Mouse (Mus musculus): ENCODE measurements at regions not wholly inside any gene's neighbourhood (a gene's known extent, or its start where the extent isn't known, plus 50 kb on each side); places are given as distances from the start of the nearest gene placed in this dataset.

DNA sequence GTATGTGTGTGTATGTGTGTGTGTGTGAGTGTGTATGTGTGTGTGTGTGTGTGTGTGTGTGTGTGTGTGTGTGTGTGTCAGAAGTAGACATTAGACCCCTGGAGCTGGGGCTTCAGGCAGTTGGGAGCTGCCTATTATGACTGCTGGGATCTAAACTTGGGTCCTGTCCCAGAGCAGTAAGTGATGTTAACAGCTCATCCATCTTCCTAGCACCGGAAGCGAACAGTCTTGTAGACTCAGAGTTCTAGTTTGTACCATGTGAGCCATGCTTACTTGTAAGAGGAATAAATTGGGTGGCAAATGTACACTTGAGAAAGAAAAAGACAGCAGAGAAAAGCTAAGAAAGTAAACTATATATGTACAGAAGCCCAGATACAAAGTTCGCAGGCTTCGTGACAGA lies 422.2 kb downstream of the Actr3 start:
- peak overlapping the region; percentile 42; the same call in 1 of the 2 replicates for H3K27ac ChIP-seq (ENCODE audit: low read length)
- no peak overlapping the region for H3K9ac ChIP-seq (ENCODE audit: low read length)
- no peaks in the 10 kb centered on the region for H3K4me1 ChIP-seq (replicated peaks; ENCODE audit: control insufficient read depth, insufficient read depth, low read length)
- no peaks in the 10 kb centered on the region for H3K27me3 ChIP-seq (ENCODE audit: control insufficient read depth, insufficient read depth, low read depth, low read length)
- H3K4me2 ChIP-seq (ENCODE audit: low read depth, low read length), result no peak overlapping the region
- no peaks in the 10 kb centered on the region for H3K9me3 ChIP-seq (ENCODE audit: control insufficient read depth, low read length)
- peak; percentile 96 for ATAC-seq (ENCODE audit: low read depth)
- no peaks in the 10 kb centered on the region for H3K36me3 ChIP-seq (ENCODE audit: control insufficient read depth, insufficient read depth, low read length)
- no peak overlapping the region for H3K4me3 ChIP-seq (ENCODE audit: low read length)
- WGBS, result 42% methylated on average over 4 of the region's 4 CpGs

DNA sequence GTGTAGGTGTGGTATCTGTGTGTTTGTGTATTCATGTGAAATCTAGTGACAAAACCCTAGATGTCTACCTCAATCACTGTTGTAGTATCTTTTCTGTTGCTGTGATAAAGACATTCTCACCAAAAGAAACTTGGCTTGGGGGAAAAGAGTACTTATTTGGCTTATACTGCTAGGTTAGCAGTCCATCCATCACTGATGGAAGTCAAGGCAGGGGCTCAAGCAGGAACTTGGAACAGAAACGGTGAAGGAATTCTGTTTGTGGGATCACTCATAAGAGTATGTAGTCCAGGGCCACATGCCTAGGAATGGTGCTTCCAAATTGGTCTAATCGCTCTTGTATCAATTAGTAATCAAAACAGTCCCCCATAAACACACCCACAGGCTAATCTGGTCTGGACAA lies 423.6 kb downstream of the Actr3 start:
- peak; percentile 56 for ATAC-seq (ENCODE audit: low read depth)
- H3K27ac ChIP-seq (ENCODE audit: low read length), result no peak overlapping the region
- no peaks in the 10 kb centered on the region for H3K27me3 ChIP-seq (ENCODE audit: control insufficient read depth, insufficient read depth, low read depth, low read length)
- H3K36me3 ChIP-seq (ENCODE audit: control insufficient read depth, insufficient read depth, low read length), result no peaks in the 10 kb centered on the region
- H3K4me3 ChIP-seq (ENCODE audit: low read length), result no peak overlapping the region
- no peaks in the 10 kb centered on the region for H3K4me1 ChIP-seq (replicated peaks; ENCODE audit: control insufficient read depth, insufficient read depth, low read length)
- no peak overlapping the region for H3K9ac ChIP-seq (ENCODE audit: low read length)
- no peaks in the 10 kb centered on the region for H3K9me3 ChIP-seq (ENCODE audit: control insufficient read depth, low read length)
- no peak overlapping the region for H3K4me2 ChIP-seq (ENCODE audit: low read depth, low read length)
- WGBS, result 32% methylated on average over 2 of the region's 2 CpGs

DNA sequence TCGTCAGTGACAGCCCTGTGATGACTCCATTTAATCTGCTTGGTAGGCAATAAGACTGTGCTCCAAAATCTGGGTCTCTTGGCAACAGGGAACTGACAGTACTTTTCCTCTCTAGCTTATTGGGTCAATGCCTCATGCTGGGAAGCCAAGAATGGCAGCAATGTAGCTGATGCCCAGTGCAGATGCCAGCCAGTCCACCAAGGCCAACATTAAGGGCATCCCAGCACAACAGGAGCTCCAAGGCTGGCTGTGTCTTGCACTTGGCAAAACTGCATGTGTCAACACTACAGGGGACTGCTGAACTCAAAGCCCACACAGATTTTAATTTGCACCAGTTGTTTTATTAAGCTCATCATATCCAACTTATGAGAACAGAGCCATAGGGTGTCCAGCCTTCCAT lies 437.9 kb downstream of the Actr3 start:
- ATAC-seq (ENCODE audit: low read depth), result no peak
- 29% methylated on average over 1 of the region's 1 CpGs for WGBS
- no peaks in the 10 kb centered on the region for H3K36me3 ChIP-seq (ENCODE audit: control insufficient read depth, insufficient read depth, low read length)
- no peak overlapping the region for H3K4me2 ChIP-seq (ENCODE audit: low read depth, low read length)
- no peaks in the 10 kb centered on the region for H3K9me3 ChIP-seq (ENCODE audit: control insufficient read depth, low read length)
- H3K27me3 ChIP-seq (ENCODE audit: control insufficient read depth, insufficient read depth, low read depth, low read length), result no peaks in the 10 kb centered on the region
- H3K9ac ChIP-seq (ENCODE audit: low read length), result no peak overlapping the region
- H3K4me3 ChIP-seq (ENCODE audit: low read length), result no peak overlapping the region
- no peaks in the 10 kb centered on the region for H3K4me1 ChIP-seq (replicated peaks; ENCODE audit: control insufficient read depth, insufficient read depth, low read length)
- H3K27ac ChIP-seq (ENCODE audit: low read length), result no peak overlapping the region

DNA sequence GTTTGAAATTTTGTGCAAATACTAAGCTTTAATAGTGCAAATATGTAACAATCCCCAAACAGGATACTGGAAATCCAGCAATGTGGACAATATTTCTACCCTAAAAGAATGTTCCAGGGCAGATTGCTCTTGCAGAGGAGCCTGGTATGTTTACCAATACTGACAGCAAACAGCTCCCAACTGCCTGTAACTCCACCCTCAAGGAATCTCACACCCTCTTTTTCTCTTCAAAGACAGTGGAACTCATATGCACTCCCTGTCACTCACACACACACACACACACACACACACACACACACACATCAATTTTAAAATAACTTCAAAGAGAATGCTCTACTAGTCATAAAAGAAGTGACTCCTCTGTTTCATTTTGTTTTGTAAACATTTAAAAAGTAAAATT lies 484.7 kb downstream of the Actr3 start:
- Histone ChIP-seq H3K4me2 (ENCODE audit: low read depth, low read length) (no peak overlapping the region), H3K36me3 (ENCODE audit: control insufficient read depth, insufficient read depth, low read length) (no peaks in the 10 kb centered on the region), H3K27ac (ENCODE audit: low read length) (no peak overlapping the region), H3K9me3 (ENCODE audit: control insufficient read depth, low read length) (no peaks in the 10 kb centered on the region), H3K4me1 (replicated peaks; ENCODE audit: control insufficient read depth, insufficient read depth, low read length) (no peaks in the 10 kb centered on the region), H3K27me3 (ENCODE audit: control insufficient read depth, insufficient read depth, low read depth, low read length) (no peaks in the 10 kb centered on the region), H3K9ac (ENCODE audit: low read length) (no peak overlapping the region), H3K4me3 (ENCODE audit: low read length) (no peak overlapping the region)
- ATAC-seq (ENCODE audit: low read depth), result peak; percentile 79

DNA sequence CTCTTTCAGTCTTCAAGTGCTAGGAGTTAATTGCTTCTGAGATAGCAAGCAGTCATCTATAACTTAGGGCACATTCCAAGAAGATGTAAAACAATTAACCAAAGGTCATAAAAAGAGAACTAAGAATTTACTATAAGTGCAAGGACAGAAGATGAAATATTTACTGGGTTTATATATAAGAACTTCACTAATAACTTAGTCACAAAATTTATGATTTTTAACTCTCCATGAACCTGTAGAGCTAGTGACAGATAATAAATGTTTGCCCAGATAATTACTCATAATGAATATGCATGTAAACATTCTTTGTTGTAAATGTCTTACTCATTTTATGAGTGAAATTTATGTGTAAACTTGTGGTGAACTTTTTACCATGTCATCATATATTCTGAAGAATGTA lies 531.2 kb downstream of the Actr3 start:
- Histone ChIP-seq H3K9me3 (ENCODE audit: control insufficient read depth, low read length) (no peaks in the 10 kb centered on the region), H3K9ac (ENCODE audit: low read length) (no peak overlapping the region), H3K36me3 (ENCODE audit: control insufficient read depth, insufficient read depth, low read length) (no peaks in the 10 kb centered on the region), H3K4me1 (replicated peaks; ENCODE audit: control insufficient read depth, insufficient read depth, low read length) (no peaks in the 10 kb centered on the region), H3K4me2 (ENCODE audit: low read depth, low read length) (no peak overlapping the region), H3K27ac (ENCODE audit: low read length) (no peak overlapping the region), H3K27me3 (ENCODE audit: control insufficient read depth, insufficient read depth, low read depth, low read length) (no peaks in the 10 kb centered on the region), H3K4me3 (ENCODE audit: low read length) (no peak overlapping the region)
- no peak for ATAC-seq (ENCODE audit: low read depth)

DNA sequence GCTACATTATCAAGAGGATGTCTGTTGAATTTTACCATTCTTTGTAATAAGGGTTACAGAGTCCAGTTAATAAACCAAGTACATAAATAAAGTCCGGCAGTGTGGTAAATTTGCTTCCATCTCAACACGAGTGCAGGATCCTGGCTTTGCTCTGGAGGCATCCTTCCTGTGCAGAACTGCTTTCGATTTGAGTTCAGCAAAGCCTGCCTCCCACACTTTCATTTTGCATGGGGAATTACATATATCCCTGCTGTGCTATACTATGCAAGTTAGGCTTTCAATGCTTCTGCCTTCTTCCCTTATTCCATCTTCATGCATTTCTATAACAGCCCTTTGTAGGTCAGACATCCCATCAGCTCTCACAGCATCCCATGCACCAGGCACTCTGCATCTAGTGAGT lies 564.4 kb downstream of the Actr3 start:
- H3K27me3 ChIP-seq (ENCODE audit: control insufficient read depth, insufficient read depth, low read depth, low read length), result no peaks in the 10 kb centered on the region
- no peak overlapping the region for H3K4me2 ChIP-seq (ENCODE audit: low read depth, low read length)
- no peaks in the 10 kb centered on the region for H3K4me1 ChIP-seq (replicated peaks; ENCODE audit: control insufficient read depth, insufficient read depth, low read length)
- no peaks in the 10 kb centered on the region for H3K9me3 ChIP-seq (ENCODE audit: control insufficient read depth, low read length)
- H3K27ac ChIP-seq (ENCODE audit: low read length), result no peak overlapping the region
- WGBS, result 76% methylated on average over 3 of the region's 3 CpGs
- ATAC-seq (ENCODE audit: low read depth), result no peak
- H3K36me3 ChIP-seq (ENCODE audit: control insufficient read depth, insufficient read depth, low read length), result no peaks in the 10 kb centered on the region
- no peak overlapping the region for H3K4me3 ChIP-seq (ENCODE audit: low read length)
- no peak overlapping the region for H3K9ac ChIP-seq (ENCODE audit: low read length)

DNA sequence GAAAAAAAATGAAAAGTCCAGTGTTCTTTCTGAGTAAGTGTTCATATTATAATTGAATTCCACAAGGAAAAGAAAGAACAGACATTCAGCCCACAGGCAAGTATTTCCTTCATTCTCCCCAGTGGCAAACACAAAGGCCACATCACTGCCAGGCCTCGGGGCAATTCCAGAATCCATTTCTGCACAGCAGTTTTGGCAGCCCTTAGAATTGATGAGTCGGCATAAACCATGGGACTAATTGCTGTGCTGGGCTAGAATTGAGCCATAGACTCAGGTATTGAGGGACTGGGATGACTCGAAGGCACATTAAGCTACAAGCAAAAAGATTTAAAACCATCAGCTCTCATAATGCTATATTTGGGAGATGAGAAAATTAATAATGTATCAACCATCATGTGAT lies 569.3 kb downstream of the Actr3 start:
- Histone ChIP-seq H3K27me3 (ENCODE audit: control insufficient read depth, insufficient read depth, low read depth, low read length) (no peaks in the 10 kb centered on the region), H3K9me3 (ENCODE audit: control insufficient read depth, low read length) (no peaks in the 10 kb centered on the region), H3K4me2 (ENCODE audit: low read depth, low read length) (no peak overlapping the region), H3K9ac (ENCODE audit: low read length) (no peak overlapping the region), H3K27ac (ENCODE audit: low read length) (no peak overlapping the region), H3K4me1 (replicated peaks; ENCODE audit: control insufficient read depth, insufficient read depth, low read length) (no peaks in the 10 kb centered on the region), H3K4me3 (ENCODE audit: low read length) (no peak overlapping the region), H3K36me3 (ENCODE audit: control insufficient read depth, insufficient read depth, low read length) (no peaks in the 10 kb centered on the region)
- WGBS, result 72% methylated on average over 3 of the region's 3 CpGs
- no peak for ATAC-seq (ENCODE audit: low read depth)

DNA sequence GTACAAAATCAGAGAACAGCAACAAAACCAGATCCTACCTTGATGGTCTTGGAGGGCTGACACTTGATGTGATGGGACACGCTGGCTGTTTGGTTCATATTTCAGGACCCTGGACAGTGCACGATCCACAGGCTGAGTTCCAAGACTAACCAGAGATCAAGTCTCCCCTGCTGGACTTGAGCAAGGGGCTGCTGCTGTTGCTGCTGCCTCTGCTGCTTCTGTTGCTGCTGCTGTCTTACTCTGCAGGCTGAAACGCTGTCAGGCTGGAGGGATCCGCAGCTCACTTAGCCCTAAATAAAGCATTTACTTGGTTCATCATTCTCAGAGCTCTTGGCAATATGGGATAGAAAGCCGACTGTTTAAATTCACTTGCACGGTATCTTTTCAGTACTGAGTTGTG lies 589.8 kb downstream of the Actr3 start:
- H3K27me3 ChIP-seq (ENCODE audit: control insufficient read depth, insufficient read depth, low read depth, low read length), result no peaks in the 10 kb centered on the region
- no peaks in the 10 kb centered on the region for H3K9me3 ChIP-seq (ENCODE audit: control insufficient read depth, low read length)
- H3K4me3 ChIP-seq (ENCODE audit: low read length), result no peak overlapping the region
- no peaks in the 10 kb centered on the region for H3K4me1 ChIP-seq (replicated peaks; ENCODE audit: control insufficient read depth, insufficient read depth, low read length)
- no peak overlapping the region for H3K4me2 ChIP-seq (ENCODE audit: low read depth, low read length)
- H3K36me3 ChIP-seq (ENCODE audit: control insufficient read depth, insufficient read depth, low read length), result no peaks in the 10 kb centered on the region
- 55% methylated on average over 6 of the region's 6 CpGs for WGBS
- H3K27ac ChIP-seq (ENCODE audit: low read length), result no peak overlapping the region
- no peak for ATAC-seq (ENCODE audit: low read depth)
- no peak overlapping the region for H3K9ac ChIP-seq (ENCODE audit: low read length)

DNA sequence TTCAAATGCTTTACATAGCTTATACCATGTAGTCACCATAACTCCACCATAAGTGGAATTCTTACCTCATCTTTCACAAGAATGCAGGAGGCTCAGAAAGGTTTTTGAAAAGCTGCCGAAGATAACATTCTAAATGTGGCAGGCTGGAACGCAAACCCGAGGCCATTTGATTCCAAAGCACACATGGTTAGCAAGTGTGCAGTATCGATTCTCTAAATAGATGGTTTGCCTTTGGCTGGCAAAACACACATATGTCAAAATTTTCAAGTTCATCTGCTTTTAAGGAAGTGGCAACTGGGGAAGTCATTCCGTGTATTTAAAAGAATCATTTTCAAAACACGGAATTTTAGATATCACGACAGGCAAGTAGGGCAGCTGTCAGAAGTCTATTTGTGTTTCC lies 609.8 kb downstream of the Actr3 start:
- Histone ChIP-seq H3K27me3 (ENCODE audit: control insufficient read depth, insufficient read depth, low read depth, low read length) (no peaks in the 10 kb centered on the region), H3K9ac (ENCODE audit: low read length) (no peak overlapping the region), H3K27ac (ENCODE audit: low read length) (no peak overlapping the region), H3K4me3 (ENCODE audit: low read length) (no peak overlapping the region), H3K4me1 (replicated peaks; ENCODE audit: control insufficient read depth, insufficient read depth, low read length) (no peaks in the 10 kb centered on the region), H3K4me2 (ENCODE audit: low read depth, low read length) (no peak overlapping the region), H3K36me3 (ENCODE audit: control insufficient read depth, insufficient read depth, low read length) (no peaks in the 10 kb centered on the region), H3K9me3 (ENCODE audit: control insufficient read depth, low read length) (no peaks in the 10 kb centered on the region)
- no peak for ATAC-seq (ENCODE audit: low read depth)
- 76% methylated on average over 7 of the region's 7 CpGs for WGBS

DNA sequence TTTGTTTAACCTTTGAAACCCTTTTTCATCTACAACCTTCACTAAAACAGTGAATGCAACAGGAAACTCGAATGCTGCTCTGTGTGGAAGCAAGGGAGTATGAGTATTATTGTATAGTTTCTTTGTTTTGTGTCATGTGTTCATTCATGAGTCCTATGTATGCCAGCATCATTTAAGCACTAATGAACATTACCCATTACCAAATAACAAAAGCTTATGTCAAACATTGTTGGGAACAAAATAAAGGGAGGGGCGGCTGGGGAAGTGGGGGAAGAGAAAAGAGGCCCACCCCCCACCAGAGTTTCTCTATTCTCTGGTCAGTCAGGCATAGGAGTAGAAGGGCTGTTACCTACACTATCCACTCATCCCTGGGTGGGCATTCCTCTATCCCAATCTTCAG lies 642.5 kb downstream of the Actr3 start:
- Histone ChIP-seq H3K27me3 (ENCODE audit: control insufficient read depth, insufficient read depth, low read depth, low read length) (no peaks in the 10 kb centered on the region), H3K9me3 (ENCODE audit: control insufficient read depth, low read length) (no peaks in the 10 kb centered on the region), H3K4me1 (replicated peaks; ENCODE audit: control insufficient read depth, insufficient read depth, low read length) (no peaks in the 10 kb centered on the region), H3K9ac (ENCODE audit: low read length) (no peak overlapping the region), H3K36me3 (ENCODE audit: control insufficient read depth, insufficient read depth, low read length) (no peaks in the 10 kb centered on the region), H3K4me3 (ENCODE audit: low read length) (no peak overlapping the region), H3K27ac (ENCODE audit: low read length) (no peak overlapping the region), H3K4me2 (ENCODE audit: low read depth, low read length) (no peak overlapping the region)
- 57% methylated on average over 2 of the region's 2 CpGs for WGBS
- ATAC-seq (ENCODE audit: low read depth), result no peak

Data from lung, embryonic 16.5 days (tissue).